7 mouse cellular contexts compared by ENCODE assay signal in the genomic region with DNA sequence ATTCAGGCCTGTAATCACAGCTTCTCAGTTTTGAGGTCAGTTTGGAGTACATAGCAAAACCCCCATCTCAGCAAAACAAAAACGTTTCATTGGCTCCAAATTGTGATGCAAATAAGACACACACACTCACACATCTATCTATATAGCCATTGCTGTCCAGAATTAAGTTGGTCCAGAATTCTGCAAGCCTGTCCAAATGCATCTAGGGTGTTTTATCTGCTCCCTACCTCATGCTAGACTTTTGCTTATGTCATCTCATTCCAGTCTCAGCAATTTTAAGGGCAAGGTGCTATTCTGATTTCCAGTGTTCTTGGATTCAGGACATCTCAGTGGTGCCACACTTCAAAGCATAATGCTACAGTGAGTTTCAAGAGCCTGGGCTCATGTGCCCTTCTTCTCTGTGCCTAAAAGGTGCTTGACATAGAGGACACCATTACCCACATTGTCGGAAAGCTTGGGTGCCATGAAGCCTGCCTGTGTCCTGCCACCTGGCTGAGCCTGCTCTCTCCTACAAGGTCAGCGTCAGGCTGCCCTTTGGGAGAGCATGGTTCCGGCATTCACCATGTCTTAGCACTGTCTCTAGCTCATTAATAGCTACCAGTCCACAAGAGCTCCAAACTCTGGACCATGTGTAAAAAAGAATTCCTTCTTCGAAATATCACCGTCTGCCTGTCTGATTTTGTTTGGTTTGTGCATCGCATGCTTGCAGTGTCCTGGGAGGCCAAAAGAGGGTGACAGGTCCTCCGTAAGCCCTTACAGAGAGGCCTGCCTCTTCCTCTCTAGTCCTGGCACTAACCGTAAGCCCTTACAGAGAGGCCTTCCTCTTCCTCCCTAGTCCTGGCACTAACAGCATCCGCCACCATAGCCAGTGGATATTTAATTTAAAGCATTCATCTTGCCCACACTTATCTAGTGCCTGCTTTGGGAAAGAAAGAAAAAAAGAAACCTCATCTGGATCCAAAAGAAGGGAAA. TPM values are rescaled to one million over a fixed set of nuclear protein-coding genes. Genes with fewer than 3 reads are reported as not detected.
DNase-seq lines count a peak whose midpoint lies in the region; ATAC-seq and TF ChIP-seq lines count a peak whose summit lies in the region.

No protein-coding gene starts in this region.

- H3K4me1 ChIP-seq in thymus, adult 2 months (replicated peaks; ENCODE audit: control insufficient read depth, insufficient read depth, low read length), result peaks cover 24% of the 10 kb centered on the region
- peaks cover 51% of the 10 kb centered on the region for H3K4me1 ChIP-seq in heart, embryonic 15.5 days (replicated peaks)
- peaks cover 32 to 38% of the 10 kb centered on the region in 2 experiments for H3K4me1 ChIP-seq in liver, embryonic 14.5 days (replicated peaks; ENCODE audit: control insufficient read depth in 2 of 2, insufficient read depth in 2 of 2, low read length in 1 of 2)
- peaks cover 18% of the 10 kb centered on the region; the same call in 1 of the 2 replicates for H3K4me1 ChIP-seq in stomach, postnatal 0 days (replicated peaks; ENCODE audit: control insufficient read depth, insufficient read depth)

- H3K27ac ChIP-seq in thymus, adult 2 months (ENCODE audit: control insufficient read depth, insufficient read depth, low read length), result peak overlapping the region; percentile 26
- peak overlapping the region; percentile 97 for H3K27ac ChIP-seq in heart, embryonic 15.5 days
- peak overlapping the region; percentile 79 for H3K27ac ChIP-seq in liver, embryonic 14.5 days
- peak overlapping the region; percentile 100 for H3K27ac ChIP-seq in stomach, postnatal 0 days (replicated peaks)

- TF ChIP-seq EP300 in liver, embryonic 14.5 days (IDR thresholded peaks at IDR 0.05; ENCODE audit: low read depth), result no peak
- no peak for TF ChIP-seq EP300 in stomach, postnatal 0 days (optimal IDR thresholded peaks at IDR 0.05)

- no peak for TF ChIP-seq CTCF in thymus, adult 2 months (IDR thresholded peaks at IDR 0.05; ENCODE audit: borderline replicate concordance, control insufficient read depth, extremely low read depth, insufficient read depth, low read length, poor library complexity)
- TF ChIP-seq CTCF in liver, embryonic 14.5 days (IDR thresholded peaks at IDR 0.05; ENCODE audit: low read depth), result no peak
- no peak; the same call in 1 of the 2 replicates for TF ChIP-seq CTCF in stomach, postnatal 0 days (IDR thresholded peaks at IDR 0.05; ENCODE audit: low read depth)

- 81% methylated on average over 10 of the region's 10 CpGs for WGBS in thymus, adult 2 months
- WGBS in heart, embryonic 15.5 days, result 78% methylated on average over 10 of the region's 10 CpGs
- WGBS in liver, embryonic 14.5 days (ENCODE audit: insufficient replicate concordance), result 66% methylated on average over 10 of the region's 10 CpGs
- WGBS in stomach, postnatal 0 days, result 75% methylated on average over 10 of the region's 10 CpGs

- no peaks in the 10 kb centered on the region for H3K27me3 ChIP-seq in thymus, adult 2 months (ENCODE audit: control insufficient read depth, insufficient read depth, low read length)
- no peaks in the 10 kb centered on the region for H3K27me3 ChIP-seq in heart, embryonic 15.5 days
- no peaks in the 10 kb centered on the region for H3K27me3 ChIP-seq in liver, embryonic 14.5 days (ENCODE audit: control insufficient read depth, insufficient read depth, low read length)
- H3K27me3 ChIP-seq in stomach, postnatal 0 days (ENCODE audit: control insufficient read depth, insufficient read depth, low read length), result no peaks in the 10 kb centered on the region

- DNase-seq in thymus, adult 2 months, result no peak
- no peak for DNase-seq in thymus, postnatal 10 days (ENCODE audit: low spot score in 2 of 2)
- no peak for DNase-seq in liver, embryonic 14.5 days (ENCODE audit: low read depth in 3 of 3, low spot score in 3 of 3)
- no peak for DNase-seq in stomach, postnatal 0 days (ENCODE audit: low spot score)
- no peak for DNase-seq in layer of hippocampus, adult 18-20 months (ENCODE audit: low spot score in 2 of 2)
- no peak for DNase-seq in cerebellum, adult 11-12 months

- ATAC-seq in heart, embryonic 15.5 days (replicated peaks; ENCODE audit: insufficient number of reproducible peaks, insufficient read depth, low FRiP score, low read depth), result no peak
- no peak for ATAC-seq in liver, embryonic 14.5 days (ENCODE audit: insufficient read depth)
- no peak for ATAC-seq in stomach, postnatal 0 days (ENCODE audit: low FRiP score, low TSS enrichment)

- H3K9me3 ChIP-seq in heart, embryonic 15.5 days (replicated peaks), result no peaks in the 10 kb centered on the region
- H3K9me3 ChIP-seq in liver, embryonic 14.5 days (ENCODE audit: control insufficient read depth, low read length), result no peaks in the 10 kb centered on the region
- H3K9me3 ChIP-seq in stomach, postnatal 0 days (ENCODE audit: control insufficient read depth, low read length), result no peaks in the 10 kb centered on the region

- peaks cover 22% of the 10 kb centered on the region for H3K36me3 ChIP-seq in thymus, adult 2 months (ENCODE audit: control insufficient read depth, insufficient read depth, low read length)
- H3K36me3 ChIP-seq in heart, embryonic 15.5 days, result peaks cover 9% of the 10 kb centered on the region; the same call in 1 of the 2 replicates
- peaks cover 25% of the 10 kb centered on the region for H3K36me3 ChIP-seq in liver, embryonic 14.5 days (replicated peaks; ENCODE audit: control insufficient read depth, insufficient read depth, low read depth)
- no peaks in the 10 kb centered on the region for H3K36me3 ChIP-seq in stomach, postnatal 0 days (ENCODE audit: control insufficient read depth, insufficient read depth, low read length)

- TF ChIP-seq POLR2A in thymus, adult 2 months (IDR thresholded peaks at IDR 0.05; ENCODE audit: control insufficient read depth, extremely low read depth, insufficient read depth, low read length, poor library complexity), result no peak

- no peak overlapping the region for H3K4me3 ChIP-seq in thymus, adult 2 months (ENCODE audit: control insufficient read depth, insufficient read depth, low read length)
- peak overlapping the region; percentile 67; the same call in 1 of the 2 replicates for H3K4me3 ChIP-seq in heart, embryonic 15.5 days
- H3K4me3 ChIP-seq in liver, embryonic 14.5 days (ENCODE audit: insufficient read depth in 1 of 2, low read depth in 2 of 2, low read length in 2 of 2), result no peak overlapping the region; a peak in 1 of 4 replicates
- H3K4me3 ChIP-seq in stomach, postnatal 0 days (ENCODE audit: low read depth, low read length), result no peak overlapping the region

- H3K9ac ChIP-seq in heart, embryonic 15.5 days, result peak overlapping the region; percentile 62; the same call in 1 of the 2 replicates
- no peak overlapping the region; the same call in 1 of the 2 replicates for H3K9ac ChIP-seq in liver, embryonic 14.5 days (replicated peaks)
- no peak overlapping the region for H3K9ac ChIP-seq in stomach, postnatal 0 days (ENCODE audit: low read length)

- peak overlapping the region; percentile 69 for H3K4me2 ChIP-seq in heart, embryonic 15.5 days
- peak overlapping the region; percentile 80 for H3K4me2 ChIP-seq in liver, embryonic 14.5 days (ENCODE audit: low read depth)
- no peak overlapping the region for H3K4me2 ChIP-seq in stomach, postnatal 0 days (replicated peaks; ENCODE audit: low read depth)

RNA-seq across cellular contexts. Expression of a gene that starts 1.2 kb away (rescaled TPM):
- 26.7 and 28.6 TPM in 2 replicates for polyA plus RNA-seq in thymus, adult 2 months (2012; rRNA removed)
- 123 and 130 TPM in 2 replicates for polyA plus RNA-seq in heart, embryonic 15.5 days (2015; fragmentation: Nextera tagmentation; extraction: Ambion mirVana)
- polyA plus RNA-seq in liver, embryonic 14.5 days (2012; rRNA removed), result 25.4 and 43.4 TPM in 2 replicates
- 80.2 and 81.9 TPM in 2 replicates for polyA plus RNA-seq in liver, embryonic 14.5 days (2014; fragmentation: Nextera tagmentation; extraction: Ambion mirVana)
- polyA plus RNA-seq in stomach, postnatal 0 days (2015; fragmentation: Nextera tagmentation; extraction: Ambion mirVana), result 101 TPM in 2 replicates
- total RNA-seq in layer of hippocampus, adult 18-20 months (2021), result 10 to 100 TPM; 50.5 to 53.0 TPM

RNA-seq across cellular contexts. Expression of a gene that starts 19.3 kb away (rescaled TPM):
- polyA plus RNA-seq in thymus, adult 2 months (2012; rRNA removed), result 194 and 220 TPM in 2 replicates
- 127 and 131 TPM in 2 replicates for polyA plus RNA-seq in heart, embryonic 15.5 days (2015; fragmentation: Nextera tagmentation; extraction: Ambion mirVana)
- 33.2 and 49.6 TPM in 2 replicates for polyA plus RNA-seq in liver, embryonic 14.5 days (2012; rRNA removed)
- polyA plus RNA-seq in liver, embryonic 14.5 days (2014; fragmentation: Nextera tagmentation; extraction: Ambion mirVana), result 108 and 110 TPM in 2 replicates
- 83.7 and 88.1 TPM in 2 replicates for polyA plus RNA-seq in stomach, postnatal 0 days (2015; fragmentation: Nextera tagmentation; extraction: Ambion mirVana)
- 10 to 100 TPM; 83.8 to 87.8 TPM for total RNA-seq in layer of hippocampus, adult 18-20 months (2021)

RNA-seq across cellular contexts. Expression of a gene that starts 20.3 kb away (rescaled TPM):
- 9.3 and 9.5 TPM in 2 replicates for polyA plus RNA-seq in thymus, adult 2 months (2012; rRNA removed)
- polyA plus RNA-seq in heart, embryonic 15.5 days (2015; fragmentation: Nextera tagmentation; extraction: Ambion mirVana), result 0.49 and 0.55 TPM in 2 replicates
- polyA plus RNA-seq in liver, embryonic 14.5 days (2012; rRNA removed), result 1.6 and 2.1 TPM in 2 replicates
- 2.3 and 2.5 TPM in 2 replicates for polyA plus RNA-seq in liver, embryonic 14.5 days (2014; fragmentation: Nextera tagmentation; extraction: Ambion mirVana)
- polyA plus RNA-seq in stomach, postnatal 0 days (2015; fragmentation: Nextera tagmentation; extraction: Ambion mirVana), result 0.10 and 0.11 TPM in 2 replicates
- under 1 TPM in 1 of 2 experiments, not detected in 1; 0.08 TPM for total RNA-seq in layer of hippocampus, adult 18-20 months (2021)

RNA-seq across cellular contexts. Expression of a gene that starts 45.7 kb away (rescaled TPM):
- polyA plus RNA-seq in thymus, adult 2 months (2012; rRNA removed), result 37.5 and 43.5 TPM in 2 replicates
- 38.1 and 61.6 TPM in 2 replicates for polyA plus RNA-seq in heart, embryonic 15.5 days (2015; fragmentation: Nextera tagmentation; extraction: Ambion mirVana)
- 8.8 and 12.0 TPM in 2 replicates for polyA plus RNA-seq in liver, embryonic 14.5 days (2012; rRNA removed)
- 19.0 and 23.6 TPM in 2 replicates for polyA plus RNA-seq in liver, embryonic 14.5 days (2014; fragmentation: Nextera tagmentation; extraction: Ambion mirVana)
- polyA plus RNA-seq in stomach, postnatal 0 days (2015; fragmentation: Nextera tagmentation; extraction: Ambion mirVana), result 171 and 179 TPM in 2 replicates
- total RNA-seq in layer of hippocampus, adult 18-20 months (2021), result 10 to 100 TPM; 44.2 to 47.1 TPM

Comparison
In these comparisons a context has a peak if more than half of its experiments do, and no peak if none do; other contexts are left out.
1. H3K27ac ChIP-seq: peak in every context shown above with its lines; median percentile 100 in stomach, postnatal 0 days; 97 in heart, embryonic 15.5 days; 79 in liver, embryonic 14.5 days; 26 in thymus, adult 2 months.